Mouse (Mus musculus) liver, embryonic 14.5 days (tissue): ENCODE data around the gene Krt76. TPM values are rescaled to one million over a fixed set of nuclear protein-coding genes. Genes with fewer than 3 reads are reported as not detected.

Experiments
- ATAC-seq: fragments of 200-750 bp; cut with Nextera tagmentation; 2 replicates; pipeline ENCODE4 v1.8.0; 2017; ENCODE audit warnings: moderate number of reproducible peaks, mild to moderate bottlenecking, moderate library complexity; ENCODE audit not compliant: insufficient read depth
- DNase-seq, 3 experiments: peaks; one replicate each; pipeline ENCODE4 v3.0.0-alpha.2; 2012 to 2013; ENCODE audit warnings: low read depth in 3 of 3, low spot score in 3 of 3
- H3K27ac ChIP-seq: fragments of 300-500 bp; sonication (generic); 2 replicates; pipeline ENCODE4 v1.5.1; 2014; ENCODE audit warnings: moderate library complexity, mild to moderate bottlenecking, control low read depth, inconsistent platforms
- H3K27me3 ChIP-seq: fragments of 300-500 bp; sonication (generic); 2 replicates; pipeline ENCODE4 v1.6.1; 2014; ENCODE audit warnings: mild to moderate bottlenecking, low read length, moderate library complexity; ENCODE audit not compliant: control insufficient read depth, insufficient read depth
- H3K36me3 ChIP-seq: fragments of 300-500 bp; sonication (generic); replicated peaks from 2 replicates; pipeline ENCODE4 v1.6.1; 2014; ENCODE audit warnings: low read depth; ENCODE audit not compliant: control insufficient read depth, insufficient read depth
- H3K4me1 ChIP-seq, 2 experiments: fragments of 200-500 bp in 1 of 2; fragments of 300-500 bp in 1 of 2; sonication (generic) in 1 of 2; replicated peaks; 2 replicates each; pipeline ENCODE4 v1.6.1; 2012 to 2014; ENCODE audit warnings: antibody characterized with exemption in 1 of 2, inconsistent platforms in 1 of 2, low read length in 1 of 2; ENCODE audit not compliant: control insufficient read depth in 2 of 2, insufficient read depth in 2 of 2
- H3K4me2 ChIP-seq: fragments of 300-500 bp; sonication (generic); 2 replicates; pipeline ENCODE4 v1.6.1; 2014; ENCODE audit warnings: low read depth, mild to moderate bottlenecking, control low read depth, moderate library complexity
- H3K4me3 ChIP-seq, 2 experiments: fragments of 200-500 bp in 1 of 2; fragments of 300-500 bp in 1 of 2; sonication (generic) in 1 of 2; 2 replicates each; pipeline ENCODE4 v1.5.1; 2012 to 2014; ENCODE audit warnings: low read depth in 2 of 2, low read length in 2 of 2, mild to moderate bottlenecking in 2 of 2, control low read depth in 1 of 2, inconsistent platforms in 1 of 2, moderate library complexity in 1 of 2; ENCODE audit not compliant: insufficient read depth in 1 of 2
- H3K9ac ChIP-seq: fragments of 300-500 bp; sonication (generic); replicated peaks from 2 replicates; pipeline ENCODE4 v1.6.1; 2014; ENCODE audit warnings: mild to moderate bottlenecking, control low read depth, moderate library complexity
- H3K9me3 ChIP-seq: fragments of 300-500 bp; sonication (generic); 2 replicates; pipeline ENCODE4 v1.6.1; 2016; ENCODE audit warnings: low read length, mixed read lengths; ENCODE audit not compliant: control insufficient read depth
- CTCF ChIP-seq: IDR thresholded peaks from 2 replicates; pipeline ENCODE4 v1.5.1; 2016; ENCODE audit warnings: antibody characterized with exemption, low read depth, control low read depth
- EP300 ChIP-seq: IDR thresholded peaks from 2 replicates; pipeline ENCODE4 v1.6.1; 2016; ENCODE audit warnings: antibody characterized with exemption, low read depth
- WGBS: fragments of 180-500 bp; shearing (Covaris S2); extraction: QIAGEN DNeasy Blood & Tissue Kit; methylation state at CpG from one replicate; pipeline ENCODE4 v1.1.7; 2014; ENCODE audit not compliant: insufficient replicate concordance; 5-methylcytosine and 5-hydroxymethylcytosine counted together
- polyA plus RNA-seq, 2 experiments: library from polyadenylated mRNA; depleted of rRNA in 1 of 2; stranded (reverse) in 1 of 2; unstranded in 1 of 2; fragments of >200 nt; fragmentation: Nextera tagmentation in 1 of 2; extraction: Ambion mirVana in 1 of 2; gene quantifications; 2 replicates each; pipeline versions ENCODE4 v1.2.1 to v1.2.3; 2012 to 2014

Krt76 gene
- polyA plus RNA-seq (2012; rRNA removed) = not detected in 2 replicates
- not detected in 2 replicates for polyA plus RNA-seq (2014; fragmentation: Nextera tagmentation; extraction: Ambion mirVana)

GRCm38 (mm10) chr15:101892820-101893219 is at the start of gene Krt76:
TSS of gene Krt76 (minus strand) at chr15:101892920.
- no peaks in the 10 kb centered on the region for H3K9me3 ChIP-seq
- WGBS = 39% methylated on average over 4 of the region's 4 CpGs
- no peaks in the 10 kb centered on the region for H3K4me1 ChIP-seq
- DNase-seq (no peak), ATAC-seq (no peak)
- no peaks in the 10 kb centered on the region for H3K27me3 ChIP-seq
- no peak within 1 kb of the TSS for H3K27ac ChIP-seq
- TF ChIP-seq CTCF (no peak), EP300 (no peak)
- H3K4me2 ChIP-seq = no peak within 1 kb of the TSS
- H3K9ac ChIP-seq = no peak within 1 kb of the TSS
- no peaks in the 10 kb centered on the region for H3K36me3 ChIP-seq
- no peak within 1 kb of the TSS for H3K4me3 ChIP-seq

GRCm38 (mm10) chr15:101941948-101942347 is 49.2 kb upstream of the Krt76 start:
- Histone ChIP-seq H3K27me3 (no peaks in the 10 kb centered on the region), H3K27ac (no peak overlapping the region), H3K4me1 (no peaks in the 10 kb centered on the region), H3K9ac (no peak overlapping the region), H3K36me3 (no peaks in the 10 kb centered on the region), H3K9me3 (no peaks in the 10 kb centered on the region), H3K4me2 (no peak overlapping the region), H3K4me3 (no peak overlapping the region)
- DNase-seq = no peak
- no peak for ATAC-seq
- WGBS = 26% methylated on average over 8 of the region's 8 CpGs
- TF ChIP-seq CTCF (no peak), EP300 (no peak)

DNA sequence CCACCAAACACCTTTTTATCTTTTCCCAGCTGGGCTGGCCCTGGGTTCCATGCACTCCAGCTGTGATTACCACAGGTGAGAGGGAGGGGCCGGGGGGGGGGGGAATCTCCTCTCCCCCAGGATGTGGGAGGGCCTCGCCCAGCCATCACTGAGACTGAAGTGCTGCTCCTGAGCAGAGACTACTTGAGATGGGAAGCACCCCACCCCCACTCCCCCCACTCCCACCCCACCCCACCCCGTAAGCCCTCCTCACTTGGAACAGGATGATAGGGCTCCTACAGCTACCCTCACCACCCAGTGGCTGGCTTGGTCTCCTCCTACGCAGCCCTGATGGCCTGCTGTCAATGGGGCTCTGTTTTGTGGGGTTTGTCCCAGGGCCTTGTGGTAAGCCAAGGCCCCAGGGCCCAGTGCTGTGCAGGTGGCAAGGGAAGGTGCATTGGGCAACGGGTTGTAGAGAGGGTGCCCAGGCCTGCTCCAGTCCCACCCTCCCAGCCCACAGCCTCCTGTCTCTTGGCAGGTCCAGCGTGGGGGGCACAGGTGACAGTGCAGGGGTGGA is 47.6 kb upstream of the Krt76 start, which contains the start of gene Krt79:
TSS of gene Krt79 (minus strand) at position 51 of the 556 bp plus-strand sequence.
- H3K27me3 ChIP-seq = no peaks in the 10 kb centered on the region
- H3K27ac ChIP-seq = no peak within 1 kb of the TSS
- no peaks in the 10 kb centered on the region for H3K4me1 ChIP-seq
- H3K4me3 ChIP-seq = no peak within 1 kb of the TSS
- no peak for DNase-seq
- no peaks in the 10 kb centered on the region for H3K9me3 ChIP-seq
- no peaks in the 10 kb centered on the region for H3K36me3 ChIP-seq
- no peak for TF ChIP-seq CTCF
- TF ChIP-seq EP300 = no peak
- H3K4me2 ChIP-seq = no peak within 1 kb of the TSS
- no peak within 1 kb of the TSS for H3K9ac ChIP-seq
- no peak for ATAC-seq
- WGBS = 42% methylated on average over 6 of the region's 6 CpGs

DNA sequence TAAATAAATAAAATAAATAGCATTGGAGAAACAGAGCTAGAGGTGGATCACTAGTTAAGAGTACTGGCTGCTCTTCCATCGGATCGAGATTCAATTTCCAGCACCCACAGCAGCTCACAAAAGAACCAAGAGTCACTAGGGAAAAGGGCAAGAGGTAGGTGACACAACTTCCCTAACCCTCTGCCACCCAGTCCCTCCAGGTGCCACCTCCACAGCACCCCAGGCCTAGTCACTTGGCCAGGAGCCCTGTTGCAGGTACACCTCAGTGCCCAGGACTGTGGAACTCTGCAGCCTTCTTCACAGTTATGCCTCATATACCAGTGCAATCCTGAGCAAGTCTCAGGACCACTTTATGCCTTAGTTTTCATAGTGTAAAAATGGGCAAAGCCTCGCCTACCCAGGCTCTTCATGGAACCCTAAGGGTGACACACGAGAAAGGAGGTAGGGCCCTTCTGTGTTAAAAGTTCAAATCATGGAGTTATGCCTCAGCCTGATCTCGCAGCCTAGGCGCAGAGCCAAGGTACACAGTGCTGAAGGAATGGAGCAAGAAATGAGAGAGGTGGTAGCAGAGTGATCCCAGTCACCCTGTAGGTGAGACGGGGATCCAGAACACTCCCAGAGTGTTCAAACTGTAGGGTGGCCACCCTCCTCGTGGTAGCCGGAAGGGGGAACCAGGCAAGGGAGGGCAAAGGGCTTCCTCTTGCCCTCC is 46.0 kb upstream of the Krt76 start:
- Histone ChIP-seq H3K27me3 (no peaks in the 10 kb centered on the region), H3K4me1 (no peaks in the 10 kb centered on the region), H3K9me3 (no peaks in the 10 kb centered on the region), H3K36me3 (no peaks in the 10 kb centered on the region), H3K9ac (no peak overlapping the region), H3K4me2 (no peak overlapping the region), H3K4me3 (no peak overlapping the region), H3K27ac (no peak overlapping the region)
- DNase-seq (no peak), ATAC-seq (no peak)
- TF ChIP-seq CTCF = no peak
- no peak for TF ChIP-seq EP300
- 60% methylated on average over 9 of the region's 9 CpGs for WGBS

DNA sequence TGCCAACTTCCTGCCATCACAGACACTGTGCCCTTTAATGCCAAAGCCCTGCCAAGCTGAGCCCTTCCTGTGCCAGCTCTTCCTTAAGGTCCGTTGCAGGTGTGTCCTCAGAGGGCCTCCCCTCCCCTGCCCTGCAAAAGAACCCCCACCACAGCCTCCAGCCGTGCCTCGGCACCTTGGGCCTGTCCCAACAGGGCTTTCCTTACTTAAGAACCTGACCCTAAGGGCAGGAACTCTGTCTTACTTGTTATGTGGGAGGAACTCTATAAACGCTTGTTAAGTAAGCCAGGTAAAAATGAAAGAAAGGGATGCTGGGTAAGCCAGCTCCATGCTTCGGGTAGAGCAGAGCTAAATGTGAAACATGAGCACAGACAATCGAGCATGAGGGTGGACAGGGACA is 40.3 kb upstream of the Krt76 start:
- H3K4me1 ChIP-seq = 0 out of 4 replicates have a peak, but pooled peaks cover 0 to 9% of the 10 kb centered on the region in 2 experiments
- no peak overlapping the region for H3K4me3 ChIP-seq
- ATAC-seq (no peak), DNase-seq (no peak)
- H3K9ac ChIP-seq = no peak overlapping the region
- TF ChIP-seq EP300 (no peak), CTCF (no peak)
- H3K36me3 ChIP-seq = no peaks in the 10 kb centered on the region
- no peaks in the 10 kb centered on the region for H3K9me3 ChIP-seq
- no peak overlapping the region for H3K27ac ChIP-seq
- WGBS = 51% methylated on average over 6 of the region's 6 CpGs
- H3K27me3 ChIP-seq = peaks cover 14% of the 10 kb centered on the region
- no peak overlapping the region for H3K4me2 ChIP-seq
